Mouse (Mus musculus): ENCODE results near the gene Tarbp2. TPM values are rescaled to one million over a fixed set of nuclear protein-coding genes. Genes with fewer than 3 reads are reported as not detected.

The Tarbp2 gene
- total RNA-seq, 1 experiment from 2014 or later: 34.2 TPM

Other genes starting within 250 kb of the Tarbp2 start
- gene Gm9918, start 247.6 kb upstream of the Tarbp2 start, total RNA-seq (2021): not detected in 2 replicates
- 29.9 and 34.3 TPM in 2 replicates for gene Mfsd5, start 238.7 kb upstream of the Tarbp2 start, total RNA-seq (2021)
- 6.6 and 10.7 TPM in 2 replicates for gene Espl1, start 221.9 kb upstream of the Tarbp2 start, total RNA-seq (2021)
- gene Pfdn5, start 192.1 kb upstream of the Tarbp2 start, total RNA-seq (2021): 330 and 361 TPM in 2 replicates
- gene Myg1, start 186.5 kb upstream of the Tarbp2 start, total RNA-seq (2021): 52.7 and 59.2 TPM in 2 replicates
- 22.5 and 23.2 TPM in 2 replicates for gene Aaas, start 167.4 kb upstream of the Tarbp2 start, total RNA-seq (2021)
- not detected in 2 replicates for gene Sp7, start 151.0 kb upstream of the Tarbp2 start, total RNA-seq (2021)
- 72.6 and 73.7 TPM in 2 replicates for gene Sp1, start 112.0 kb upstream of the Tarbp2 start, total RNA-seq (2021)
- 1.5 and 1.6 TPM in 2 replicates for gene Amhr2, start 72.8 kb upstream of the Tarbp2 start, total RNA-seq (2021)
- 75.6 and 89.5 TPM in 2 replicates for gene Prr13, start 59.2 kb upstream of the Tarbp2 start, total RNA-seq (2021)
- gene Pcbp2, start 47.7 kb upstream of the Tarbp2 start, total RNA-seq (2021): 726 and 812 TPM in 2 replicates
- not detected in 2 replicates for gene Gm10337, start 14.5 kb upstream of the Tarbp2 start, total RNA-seq (2021)
- 8.2 and 9.4 TPM in 2 replicates for gene Map3k12, start 1.1 kb upstream of the Tarbp2 start, total RNA-seq (2021)
- gene Npff, start 6.8 kb downstream of the Tarbp2 start, total RNA-seq (2021): 4.1 and 4.8 TPM in 2 replicates
- 2.8 TPM in 1 of 2 replicates, not detected in the other for gene Gm28047, start 106.9 kb downstream of the Tarbp2 start, total RNA-seq (2021)
- gene Atf7, start 107.3 kb downstream of the Tarbp2 start, total RNA-seq (2021): 76.1 and 86.7 TPM in 2 replicates
- 35.4 and 47.3 TPM in 2 replicates for gene Atp5g2, start 154.2 kb downstream of the Tarbp2 start, total RNA-seq (2021)
- 85.8 and 96.7 TPM in 2 replicates for gene Calcoco1, start 204.0 kb downstream of the Tarbp2 start, total RNA-seq (2021)